Mouse (Mus musculus) forebrain, embryonic 13.5 days (tissue): ENCODE measurements around the gene Drd5. TPM values are rescaled to one million over a fixed set of nuclear protein-coding genes. Genes with fewer than 3 reads are reported as not detected.

Experiments
- ATAC-seq: fragments of 200-750 bp; cut with Nextera tagmentation; 2 replicates; pipeline ENCODE4 v1.8.0; 2017
- H3K27ac ChIP-seq: fragments of 300-500 bp; sonication (generic); 2 replicates; pipeline ENCODE4 v1.5.1; 2015; ENCODE audit warnings: inconsistent platforms, mild to moderate bottlenecking, moderate library complexity
- H3K27me3 ChIP-seq: fragments of 300-500 bp; sonication (generic); 2 replicates; pipeline ENCODE4 v1.6.1; 2015; ENCODE audit warnings: mild to moderate bottlenecking, inconsistent platforms
- H3K36me3 ChIP-seq: fragments of 300-500 bp; sonication (generic); 2 replicates; pipeline ENCODE4 v1.6.1; 2015; ENCODE audit warnings: mild to moderate bottlenecking, inconsistent platforms; ENCODE audit not compliant: poor library complexity, severe bottlenecking
- H3K4me1 ChIP-seq: fragments of 300-500 bp; sonication (generic); 2 replicates; pipeline ENCODE4 v1.6.1; 2015; ENCODE audit warnings: inconsistent platforms
- H3K4me2 ChIP-seq: fragments of 300-500 bp; sonication (generic); 2 replicates; pipeline ENCODE4 v1.6.1; 2015; ENCODE audit warnings: inconsistent platforms, mild to moderate bottlenecking, moderate library complexity
- H3K4me3 ChIP-seq: fragments of 300-500 bp; sonication (generic); 2 replicates; pipeline ENCODE4 v1.5.1; 2015; ENCODE audit warnings: mild to moderate bottlenecking, inconsistent platforms
- H3K9ac ChIP-seq: fragments of 300-500 bp; sonication (generic); 2 replicates; pipeline ENCODE4 v1.6.1; 2015; ENCODE audit warnings: mild to moderate bottlenecking, inconsistent platforms
- H3K9me3 ChIP-seq: fragments of 300-500 bp; sonication (generic); replicated peaks from 2 replicates; pipeline ENCODE4 v1.6.1; 2016; ENCODE audit warnings: inconsistent platforms
- WGBS: fragments of 180-500 bp; shearing (Covaris S2); methylation state at CpG from one replicate; pipeline ENCODE4 v1.1.7; 2015; 5-methylcytosine and 5-hydroxymethylcytosine counted together
- polyA plus RNA-seq: library from polyadenylated mRNA; unstranded; fragments of >200 nt; fragmentation: Nextera tagmentation; extraction: Ambion mirVana; gene quantifications from 2 replicates; pipeline ENCODE4 v1.2.1, GENCODE M21; 2015

The Drd5 gene
- polyA plus RNA-seq, 1 experiment from 2014 or later = 0.08 TPM

DNA sequence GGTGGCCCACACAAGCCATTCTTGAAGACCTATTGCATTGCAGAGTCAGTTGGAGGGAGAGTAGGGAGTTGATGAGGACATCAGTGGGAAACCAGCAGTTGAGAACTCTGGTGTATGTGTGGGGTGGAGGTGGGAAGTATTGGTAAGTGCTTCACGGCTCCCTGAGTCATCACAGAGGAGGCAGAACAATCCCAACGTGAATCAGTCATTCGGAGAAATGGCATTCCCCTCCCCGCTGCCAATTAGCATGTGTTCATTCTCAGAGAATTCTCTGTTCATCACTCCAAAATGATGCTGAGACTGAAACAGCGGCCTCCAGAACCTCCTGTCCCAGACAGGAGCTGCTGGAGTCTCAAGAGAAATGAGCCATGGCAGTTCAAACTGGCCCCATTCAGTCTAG, 45.2 kb downstream of the Drd5 start:
- no peaks in the 10 kb centered on the region for H3K36me3 ChIP-seq
- peaks cover 20% of the 10 kb centered on the region for H3K4me1 ChIP-seq
- WGBS = 74% methylated on average over 5 of the region's 5 CpGs
- no peak overlapping the region for H3K27ac ChIP-seq
- H3K9ac ChIP-seq = no peak overlapping the region
- no peaks in the 10 kb centered on the region for H3K27me3 ChIP-seq
- no peak for ATAC-seq
- no peaks in the 10 kb centered on the region for H3K9me3 ChIP-seq
- H3K4me3 ChIP-seq = no peak overlapping the region
- no peak overlapping the region for H3K4me2 ChIP-seq

GRCm38 (mm10) chr5:38365521-38365920, 46.4 kb downstream of the Drd5 start:
- no peak for ATAC-seq
- Histone ChIP-seq H3K27me3 (no peaks in the 10 kb centered on the region), H3K27ac (no peak overlapping the region), H3K36me3 (no peaks in the 10 kb centered on the region), H3K4me2 (no peak overlapping the region), H3K4me3 (no peak overlapping the region), H3K9ac (no peak overlapping the region), H3K4me1 (peaks cover 20% of the 10 kb centered on the region), H3K9me3 (no peaks in the 10 kb centered on the region)
- WGBS = 18% methylated on average over 2 of the region's 2 CpGs

- no peak overlapping the region for H3K9ac ChIP-seq
- peak; percentile 68; the same call in 1 of the 2 replicates for ATAC-seq
- H3K27ac ChIP-seq = no peak overlapping the region
- WGBS = 10% methylated on average over 18 of the region's 18 CpGs
- H3K36me3 ChIP-seq = no peaks in the 10 kb centered on the region
- H3K4me3 ChIP-seq = peak overlapping the region; percentile 18
- H3K4me2 ChIP-seq = peak overlapping the region; percentile 55
- peaks cover 20% of the 10 kb centered on the region for H3K4me1 ChIP-seq
- H3K9me3 ChIP-seq = no peaks in the 10 kb centered on the region
- no peaks in the 10 kb centered on the region for H3K27me3 ChIP-seq
Observed at GRCm38 (mm10) chr5:38366650-38367470, 47.7 kb downstream of the Drd5 start.

GRCm38 (mm10) chr5:38371308-38371707, 52.1 kb downstream of the Drd5 start:
- no peak for ATAC-seq
- peaks cover 10% of the 10 kb centered on the region for H3K4me1 ChIP-seq
- H3K9ac ChIP-seq = no peak overlapping the region
- H3K36me3 ChIP-seq = no peaks in the 10 kb centered on the region
- no peaks in the 10 kb centered on the region for H3K27me3 ChIP-seq
- H3K4me3 ChIP-seq = no peak overlapping the region
- WGBS = 88% methylated on average over 1 of the region's 1 CpGs
- H3K9me3 ChIP-seq = no peaks in the 10 kb centered on the region
- H3K4me2 ChIP-seq = no peak overlapping the region
- no peak overlapping the region for H3K27ac ChIP-seq

Other genes with a start within 250 kb of the Drd5 start
- 636 and 754 TPM in 2 replicates for gene Nsg1, start 159.5 kb upstream of the Drd5 start, polyA plus RNA-seq
- 21.2 and 22.7 TPM in 2 replicates for gene Zbtb49, start 98.9 kb upstream of the Drd5 start, polyA plus RNA-seq
- gene Lyar, start 98.9 kb upstream of the Drd5 start, polyA plus RNA-seq = 93.5 and 96.4 TPM in 2 replicates
- gene Tmem128, start 59.2 kb upstream of the Drd5 start, polyA plus RNA-seq = 99.2 and 110 TPM in 2 replicates
- gene Otop1, start 43.4 kb upstream of the Drd5 start, polyA plus RNA-seq = not detected in 2 replicates
- 0.05 and 0.28 TPM in 2 replicates for gene Slc2a9, start 183.8 kb downstream of the Drd5 start, polyA plus RNA-seq
- 135 and 145 TPM in 2 replicates for gene Wdr1, start 243.9 kb downstream of the Drd5 start, polyA plus RNA-seq